Mouse (Mus musculus): ENCODE measurements around the gene Col17a1.

GRCm38 (mm10) chr19:47699743-47700142, 7.8 kb upstream of the Col17a1 start:
- TF ChIP-seq CTCF (IDR thresholded peaks at IDR 0.05; ENCODE audit: insufficient read depth, low read length) (no peak), POLR2A (IDR thresholded peaks at IDR 0.05; ENCODE audit: borderline replicate concordance, extremely low read depth, low read depth, low read length) (no peak)
